Mouse (Mus musculus) kidney, embryonic 16.5 days (tissue): ENCODE results near the gene Xylt1. TPM values are rescaled to one million over a fixed set of nuclear protein-coding genes. Genes with fewer than 3 reads are reported as not detected.

Source experiments
- ATAC-seq: fragments of 200-750 bp; cut with Nextera tagmentation; 2 replicates; pipeline ENCODE4 v1.8.0; 2017; ENCODE audit warnings: moderate TSS enrichment; ENCODE audit not compliant: low FRiP score, low TSS enrichment
- H3K27ac ChIP-seq: fragments of 300-500 bp; sonication (generic); 2 replicates; pipeline ENCODE4 v1.5.1; 2014; ENCODE audit warnings: low read length
- H3K27me3 ChIP-seq: fragments of 300-500 bp; sonication (generic); 2 replicates; pipeline ENCODE4 v1.6.1; 2014; ENCODE audit warnings: low read length, control low read depth, mixed read lengths; ENCODE audit not compliant: insufficient read depth
- H3K36me3 ChIP-seq: fragments of 300-500 bp; sonication (generic); 2 replicates; pipeline ENCODE4 v1.6.1; 2014; ENCODE audit warnings: low read length, control low read depth, mixed read lengths; ENCODE audit not compliant: insufficient read depth
- H3K4me1 ChIP-seq: fragments of 300-500 bp; sonication (generic); 2 replicates; pipeline ENCODE4 v1.6.1; 2014; ENCODE audit warnings: low read length, control low read depth, mixed read lengths; ENCODE audit not compliant: insufficient read depth
- H3K4me2 ChIP-seq: fragments of 300-500 bp; sonication (generic); replicated peaks from 2 replicates; pipeline ENCODE4 v1.6.1; 2014; ENCODE audit warnings: low read depth, low read length
- H3K4me3 ChIP-seq: fragments of 300-500 bp; sonication (generic); 2 replicates; pipeline ENCODE4 v1.5.1; 2014; ENCODE audit warnings: mild to moderate bottlenecking, low read length
- H3K9ac ChIP-seq: fragments of 300-500 bp; sonication (generic); replicated peaks from 2 replicates; pipeline ENCODE4 v1.6.1; 2014; ENCODE audit warnings: low read length
- H3K9me3 ChIP-seq: fragments of 300-500 bp; sonication (generic); 2 replicates; pipeline ENCODE4 v1.6.1; 2016; ENCODE audit warnings: low read length, control low read depth
- WGBS: fragments of 180-500 bp; shearing (Covaris S2); extraction: QIAGEN DNeasy Blood & Tissue Kit; methylation state at CpG from one replicate; pipeline ENCODE4 v1.1.7; 2014; 5-methylcytosine and 5-hydroxymethylcytosine counted together
- polyA plus RNA-seq: library from polyadenylated mRNA; unstranded; fragments of >200 nt; fragmentation: Nextera tagmentation; extraction: Ambion mirVana; gene quantifications from 2 replicates; pipeline ENCODE4 v1.2.1, GENCODE M21; 2015

The Xylt1 gene
- polyA plus RNA-seq, 1 experiment from 2014 or later: 1.6 TPM

- Histone ChIP-seq H3K4me3 (no peak overlapping the region), H3K9me3 (no peaks in the 10 kb centered on the region), H3K9ac (no peak overlapping the region), H3K36me3 (0 out of 2 replicates have a peak, but pooled peaks cover 3% of the 10 kb centered on the region), H3K4me2 (no peak overlapping the region), H3K4me1 (no peaks in the 10 kb centered on the region), H3K27me3 (no peaks in the 10 kb centered on the region), H3K27ac (no peak overlapping the region)
- 32% methylated on average over 7 of the region's 7 CpGs for WGBS
- ATAC-seq: no peak
Observed at GRCm38 (mm10) chr7:117600443-117600842, 219.7 kb downstream of the Xylt1 start.

GRCm38 (mm10) chr7:117610439-117610838 lies 229.7 kb downstream of the Xylt1 start:
- Histone ChIP-seq H3K4me2 (no peak overlapping the region), H3K36me3 (no peaks in the 10 kb centered on the region), H3K9ac (no peak overlapping the region), H3K27me3 (no peaks in the 10 kb centered on the region), H3K4me1 (no peaks in the 10 kb centered on the region), H3K4me3 (no peak overlapping the region), H3K27ac (no peak overlapping the region), H3K9me3 (no peaks in the 10 kb centered on the region)
- 59% methylated on average over 6 of the region's 6 CpGs for WGBS
- ATAC-seq: no peak

GRCm38 (mm10) chr7:117612788-117613473 lies 232.2 kb downstream of the Xylt1 start:
- H3K36me3 ChIP-seq: no peaks in the 10 kb centered on the region

GRCm38 (mm10) chr7:117613796-117614195 lies 233.0 kb downstream of the Xylt1 start:
- Histone ChIP-seq H3K4me3 (no peak overlapping the region), H3K9me3 (no peaks in the 10 kb centered on the region), H3K36me3 (no peaks in the 10 kb centered on the region), H3K27me3 (no peaks in the 10 kb centered on the region), H3K4me1 (no peaks in the 10 kb centered on the region), H3K9ac (no peak overlapping the region), H3K4me2 (no peak overlapping the region), H3K27ac (no peak overlapping the region)
- no peak for ATAC-seq
- WGBS: 26% methylated on average over 3 of the region's 3 CpGs

More at GRCm38 (mm10) chr7:117612788-117613473, 232.2 kb downstream of the Xylt1 start:
- 70% methylated on average over 11 of the region's 11 CpGs for WGBS
- Histone ChIP-seq H3K4me1 (no peaks in the 10 kb centered on the region), H3K9me3 (no peaks in the 10 kb centered on the region), H3K9ac (no peak overlapping the region), H3K27me3 (no peaks in the 10 kb centered on the region), H3K4me3 (no peak overlapping the region), H3K27ac (no peak overlapping the region), H3K4me2 (no peak overlapping the region)
- ATAC-seq: no peak

- no peak overlapping the region for H3K9ac ChIP-seq
- H3K4me3 ChIP-seq: no peak overlapping the region
- H3K9me3 ChIP-seq: no peaks in the 10 kb centered on the region
- no peaks in the 10 kb centered on the region for H3K4me1 ChIP-seq
- no peaks in the 10 kb centered on the region for H3K36me3 ChIP-seq
- WGBS: 83% methylated on average over 2 of the region's 2 CpGs
- no peak overlapping the region for H3K4me2 ChIP-seq
- no peak for ATAC-seq
- no peak overlapping the region for H3K27ac ChIP-seq
- no peaks in the 10 kb centered on the region for H3K27me3 ChIP-seq
Observed at GRCm38 (mm10) chr7:117614346-117614745, 233.6 kb downstream of the Xylt1 start.

- Histone ChIP-seq H3K36me3 (no peaks in the 10 kb centered on the region), H3K27me3 (no peaks in the 10 kb centered on the region), H3K9ac (no peak overlapping the region), H3K9me3 (no peaks in the 10 kb centered on the region), H3K27ac (no peak overlapping the region), H3K4me3 (no peak overlapping the region), H3K4me1 (no peaks in the 10 kb centered on the region), H3K4me2 (no peak overlapping the region)
- ATAC-seq: no peak
- 87% methylated on average over 5 of the region's 5 CpGs for WGBS
Observed at GRCm38 (mm10) chr7:117614851-117615250, 234.1 kb downstream of the Xylt1 start.

- no peak overlapping the region for H3K9ac ChIP-seq
- H3K4me2 ChIP-seq: no peak overlapping the region
- no peaks in the 10 kb centered on the region for H3K9me3 ChIP-seq
- no peak for ATAC-seq
- WGBS: 58% methylated on average over 5 of the region's 5 CpGs
- H3K4me1 ChIP-seq: no peaks in the 10 kb centered on the region
- H3K27me3 ChIP-seq: no peaks in the 10 kb centered on the region
- no peaks in the 10 kb centered on the region for H3K36me3 ChIP-seq
- H3K27ac ChIP-seq: no peak overlapping the region
- H3K4me3 ChIP-seq: no peak overlapping the region
Observed at GRCm38 (mm10) chr7:117616277-117616676, 235.5 kb downstream of the Xylt1 start.

GRCm38 (mm10) chr7:117618715-117619150 lies 238.0 kb downstream of the Xylt1 start:
- no peak overlapping the region for H3K4me2 ChIP-seq
- no peaks in the 10 kb centered on the region for H3K4me1 ChIP-seq
- no peaks in the 10 kb centered on the region for H3K9me3 ChIP-seq
- H3K27ac ChIP-seq: no peak overlapping the region
- H3K27me3 ChIP-seq: no peaks in the 10 kb centered on the region
- no peak overlapping the region for H3K4me3 ChIP-seq
- WGBS: 58% methylated on average over 4 of the region's 4 CpGs
- ATAC-seq: no peak
- H3K36me3 ChIP-seq: no peaks in the 10 kb centered on the region
- H3K9ac ChIP-seq: no peak overlapping the region

GRCm38 (mm10) chr7:117621566-117621965 lies 240.8 kb downstream of the Xylt1 start:
- no peaks in the 10 kb centered on the region for H3K4me1 ChIP-seq
- no peak overlapping the region for H3K9ac ChIP-seq
- 83% methylated on average over 4 of the region's 4 CpGs for WGBS
- no peak overlapping the region for H3K27ac ChIP-seq
- no peak overlapping the region for H3K4me2 ChIP-seq
- H3K27me3 ChIP-seq: no peaks in the 10 kb centered on the region
- no peaks in the 10 kb centered on the region for H3K36me3 ChIP-seq
- ATAC-seq: no peak
- no peaks in the 10 kb centered on the region for H3K9me3 ChIP-seq
- H3K4me3 ChIP-seq: no peak overlapping the region

GRCm38 (mm10) chr7:117622769-117623168 lies 242.0 kb downstream of the Xylt1 start:
- Histone ChIP-seq H3K27me3 (no peaks in the 10 kb centered on the region), H3K9me3 (no peaks in the 10 kb centered on the region), H3K4me1 (no peaks in the 10 kb centered on the region), H3K36me3 (no peaks in the 10 kb centered on the region), H3K4me3 (no peak overlapping the region), H3K27ac (no peak overlapping the region), H3K9ac (no peak overlapping the region), H3K4me2 (no peak overlapping the region)
- 80% methylated on average over 2 of the region's 2 CpGs for WGBS
- no peak for ATAC-seq
